Mouse (Mus musculus) lung, adult 2 months (tissue): ENCODE results near the gene Meox1.

Experiments
- CTCF ChIP-seq: fragments of 200-500 bp; IDR thresholded peaks from 2 replicates; pipeline ENCODE4 v1.5.1; 2011; ENCODE audit warnings: mild to moderate bottlenecking, low read length, control low read depth; ENCODE audit not compliant: insufficient read depth
- POLR2A ChIP-seq: fragments of 200-500 bp; IDR thresholded peaks from 2 replicates; pipeline ENCODE4 v1.6.1; 2011; ENCODE audit warnings: low read depth, mild to moderate bottlenecking, control low read depth, low read length, borderline replicate concordance; ENCODE audit errors: extremely low read depth

DNA sequence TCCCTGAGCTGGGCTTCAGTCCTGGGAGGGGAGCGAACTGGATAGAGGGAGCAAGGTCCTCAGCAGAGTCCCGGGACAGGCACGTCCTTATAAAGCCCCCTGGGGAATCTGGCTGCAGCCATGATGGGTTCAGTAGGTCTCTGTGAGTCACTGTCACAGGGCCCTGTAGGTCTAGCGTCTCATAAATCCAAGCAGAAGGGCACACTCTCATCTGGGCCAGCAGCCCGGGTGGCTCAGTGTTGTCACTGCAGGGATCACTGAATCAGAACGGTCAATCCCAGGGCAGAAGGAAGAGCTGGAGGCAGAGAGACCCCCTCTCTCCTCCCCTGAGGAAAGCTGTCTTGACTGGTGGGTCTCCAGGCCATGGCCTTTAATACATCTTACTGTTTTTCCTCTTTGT is 14.6 kb upstream of the Meox1 start:
- TF ChIP-seq CTCF, result no peak
- TF ChIP-seq POLR2A, result no peak
